Mouse (Mus musculus) layer of hippocampus, postnatal 10 days (tissue): ENCODE data around the gene Rnf44. TPM values are rescaled to one million over a fixed set of nuclear protein-coding genes. Genes with fewer than 3 reads are reported as not detected.

ENCODE experiments used
- total RNA-seq, 2 experiments: library from RNA; stranded (reverse); gene quantifications; 2 replicates each; pipeline ENCODE4 v1.2.3; 2021

The Rnf44 gene
- total RNA-seq, 2 experiments from 2014 or later, result 95.0 to 114 TPM

Other genes starting within 250 kb of the Rnf44 start
- gene Thoc3, start 225.1 kb downstream of the Rnf44 start, total RNA-seq, result 10 to 100 TPM; 44.7 TPM
- gene Simc1, start 190.1 kb downstream of the Rnf44 start, total RNA-seq, result 10 to 100 TPM; 20.5 to 20.7 TPM
- 100 to 1,000 TPM; 165 to 183 TPM for gene 4833439L19Rik, start 128.5 kb downstream of the Rnf44 start, total RNA-seq
- 10 to 100 TPM; 49.6 to 49.9 TPM for gene Arl10, start 118.9 kb downstream of the Rnf44 start, total RNA-seq
- 10 to 100 TPM; 34.2 to 36.6 TPM for gene Nop16, start 103.8 kb downstream of the Rnf44 start, total RNA-seq
- gene Higd2a, start 103.7 kb downstream of the Rnf44 start, total RNA-seq, result 100 to 1,000 TPM; 168 to 177 TPM
- 100 to 1,000 TPM; 308 to 332 TPM for gene Cltb, start 82.6 kb downstream of the Rnf44 start, total RNA-seq
- gene Faf2, start 72.1 kb downstream of the Rnf44 start, total RNA-seq, result 10 to 100 TPM; 48.3 to 52.7 TPM
- gene Cdhr2, start 7.6 kb upstream of the Rnf44 start, total RNA-seq, result under 1 TPM; 0.16 to 0.20 TPM
- gene Gprin1, start 56.0 kb upstream of the Rnf44 start, total RNA-seq, result 100 to 1,000 TPM; 204 TPM
- 100 to 1,000 TPM; 503 to 525 TPM for gene Sncb, start 72.7 kb upstream of the Rnf44 start, total RNA-seq
- not detected for gene Eif4e1b, start 90.1 kb upstream of the Rnf44 start, total RNA-seq
- gene Tspan17, start 95.5 kb upstream of the Rnf44 start, total RNA-seq, result 10 to 100 TPM; 85.6 to 92.1 TPM